Mouse (Mus musculus): ENCODE measurements around the gene Ifnar2. TPM values are rescaled to one million over a fixed set of nuclear protein-coding genes. Genes with fewer than 3 reads are reported as not detected.
A peak's percentile ranks its signal among the peaks of the same experiment; 100 is the strongest.
"Not testable (repeated sequence)": the region's sequence is repeated elsewhere in the genome, so short reads cannot be mapped to it uniquely, and the experiment has no call there.

Gene Ifnar2
- polyA plus RNA-seq, 1 experiment from 2014 or later = 54.1 TPM

DNA sequence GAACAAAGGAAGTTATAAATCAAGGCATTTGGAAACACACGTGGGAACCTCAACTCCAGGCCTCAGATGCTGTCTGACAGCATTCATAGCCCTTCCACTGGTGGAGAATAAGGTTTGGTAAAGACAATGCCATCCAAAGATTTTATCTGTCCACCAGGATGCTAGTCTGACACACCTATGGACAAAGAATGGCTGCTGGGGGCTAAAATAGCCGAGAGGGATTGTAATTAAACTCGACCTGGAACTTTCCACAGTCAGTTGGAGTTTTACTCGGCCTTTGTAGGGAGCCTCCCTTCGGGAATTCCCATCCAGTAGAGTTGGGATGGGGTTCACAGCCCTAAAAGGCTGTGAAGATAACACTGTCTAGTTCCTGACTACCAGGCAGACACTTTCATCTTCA is 54.9 kb downstream of the Ifnar2 start:
- Histone ChIP-seq H3K27me3 (ENCODE audit: insufficient read depth, low read length) (no peaks in the 10 kb centered on the region), H3K4me3 (ENCODE audit: low read depth, low read length) (no peak overlapping the region), H3K4me1 (ENCODE audit: insufficient read depth) (no peaks in the 10 kb centered on the region), H3K9ac (no peak overlapping the region), H3K9me3 (ENCODE audit: low read depth, low read length) (no peaks in the 10 kb centered on the region), H3K27ac (ENCODE audit: low read depth) (no peak overlapping the region), H3K4me2 (no peak overlapping the region), H3K36me3 (ENCODE audit: insufficient read depth) (peaks cover 32% of the 10 kb centered on the region)
- WGBS = 65% methylated on average over 5 of the region's 5 CpGs
- DNase-seq = no peak
- no peak for TF ChIP-seq CTCF (IDR thresholded peaks at IDR 0.05; ENCODE audit: low read depth)
- ATAC-seq (ENCODE audit: insufficient read depth) = no peak

DNA sequence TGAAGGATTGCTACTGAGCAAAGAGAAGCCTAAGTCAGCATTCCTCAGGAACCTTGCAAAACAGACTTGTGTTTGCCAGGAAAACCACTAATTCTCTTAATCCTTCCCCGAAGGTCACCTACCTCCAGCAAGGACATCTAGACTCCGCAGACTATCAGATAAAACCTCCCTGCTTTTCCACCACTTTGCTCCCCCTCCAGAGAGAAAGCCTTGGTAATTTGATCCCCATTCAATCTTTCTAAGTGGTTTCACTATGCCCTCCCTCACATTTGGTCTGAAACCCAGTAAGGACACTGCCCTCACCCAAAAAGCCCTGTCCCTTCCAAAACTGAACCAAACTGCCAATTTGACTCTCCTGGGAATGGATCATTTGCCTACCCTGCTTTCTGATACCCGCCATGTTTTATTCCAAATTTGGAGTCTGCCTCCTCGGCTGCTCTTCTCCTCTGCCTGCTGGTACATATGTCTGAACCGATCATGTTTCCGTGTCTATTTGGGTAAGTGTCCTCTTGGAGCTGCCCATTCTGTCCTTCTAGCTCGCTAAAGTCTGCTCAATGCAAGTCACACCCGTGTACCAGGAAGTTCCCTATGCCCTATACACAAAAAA is 55.8 kb downstream of the Ifnar2 start:
- DNase-seq = no peak
- Histone ChIP-seq H3K4me2 (no peak overlapping the region), H3K36me3 (ENCODE audit: insufficient read depth) (peaks cover 25% of the 10 kb centered on the region), H3K27me3 (ENCODE audit: insufficient read depth, low read length) (no peaks in the 10 kb centered on the region), H3K27ac (ENCODE audit: low read depth) (no peak overlapping the region), H3K4me1 (ENCODE audit: insufficient read depth) (no peaks in the 10 kb centered on the region), H3K9me3 (ENCODE audit: low read depth, low read length) (no peaks in the 10 kb centered on the region), H3K9ac (no peak overlapping the region), H3K4me3 (ENCODE audit: low read depth, low read length) (no peak overlapping the region)
- no peak for TF ChIP-seq CTCF (IDR thresholded peaks at IDR 0.05; ENCODE audit: low read depth)
- WGBS = 59% methylated on average over 8 of the region's 8 CpGs
- no peak for ATAC-seq (ENCODE audit: insufficient read depth)

DNA sequence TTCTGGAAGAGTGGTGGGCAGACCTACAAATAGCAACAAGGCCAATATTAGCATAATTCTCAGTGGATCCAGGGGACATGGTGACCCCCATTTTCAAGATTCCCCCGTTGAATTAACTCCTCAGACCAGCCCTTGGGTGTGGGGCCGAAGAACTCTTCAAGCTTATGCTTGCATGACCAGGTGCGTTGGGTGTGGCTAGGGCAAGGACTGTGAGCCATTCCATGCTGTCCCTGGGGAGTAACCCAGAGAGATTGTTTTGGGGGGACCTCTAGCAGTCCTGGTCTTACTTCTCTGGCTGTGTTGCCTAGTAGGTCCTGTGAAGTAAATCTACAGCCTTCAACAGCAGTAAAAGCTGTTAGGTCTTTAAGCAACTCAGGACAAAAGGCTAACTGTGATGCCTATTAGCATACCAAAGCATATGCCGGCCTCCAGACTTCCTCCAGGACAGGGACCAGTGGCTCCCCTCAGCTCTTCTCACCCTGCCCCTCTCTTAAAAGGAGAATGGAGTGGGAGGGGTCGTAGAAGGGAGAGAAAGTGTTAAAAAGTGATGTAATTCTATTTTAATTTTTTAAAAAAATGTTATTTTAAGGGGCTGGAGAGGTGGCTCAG is 60.2 kb downstream of the Ifnar2 start:
- DNase-seq (no peak), ATAC-seq (ENCODE audit: insufficient read depth) (no peak)
- no peaks in the 10 kb centered on the region for H3K27me3 ChIP-seq (ENCODE audit: insufficient read depth, low read length)
- H3K4me1 ChIP-seq (ENCODE audit: insufficient read depth) = no peaks in the 10 kb centered on the region
- no peak overlapping the region for H3K4me2 ChIP-seq
- H3K27ac ChIP-seq (ENCODE audit: low read depth) = no peak overlapping the region
- H3K9me3 ChIP-seq (ENCODE audit: low read depth, low read length) = no peaks in the 10 kb centered on the region
- WGBS = 44% methylated on average over 5 of the region's 5 CpGs
- H3K36me3 ChIP-seq (ENCODE audit: insufficient read depth) = no peaks in the 10 kb centered on the region
- H3K4me3 ChIP-seq (ENCODE audit: low read depth, low read length) = no peak overlapping the region
- TF ChIP-seq CTCF (IDR thresholded peaks at IDR 0.05; ENCODE audit: low read depth) = no peak
- no peak overlapping the region for H3K9ac ChIP-seq

DNA sequence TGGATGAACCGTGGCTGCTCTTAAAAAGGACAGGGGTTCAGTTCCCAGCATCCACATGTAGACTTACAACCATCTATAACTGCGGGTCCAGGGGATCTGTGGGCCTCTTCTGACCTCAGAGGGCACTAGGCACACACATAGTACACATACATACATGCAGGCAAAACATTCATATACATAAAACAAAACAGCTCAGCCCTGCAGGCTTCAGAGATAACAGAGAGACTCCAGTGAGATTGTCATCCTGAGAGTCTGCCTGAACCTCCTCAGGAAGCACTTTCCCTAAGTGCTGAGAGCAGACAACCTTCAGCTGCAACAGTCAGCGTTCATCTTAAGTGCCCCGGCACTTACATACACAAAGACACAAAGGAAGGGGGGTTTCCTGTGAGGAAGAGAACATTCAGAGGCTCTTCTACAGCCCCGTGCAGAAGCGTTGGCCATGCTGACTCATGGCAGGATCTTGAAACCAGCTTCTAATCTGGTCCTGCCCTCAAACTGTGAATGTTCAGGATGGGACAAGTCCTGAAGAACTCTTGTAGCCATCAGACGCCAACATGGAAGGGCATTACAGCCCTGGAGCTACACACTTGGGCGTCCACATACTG is 60.8 kb downstream of the Ifnar2 start:
- DNase-seq (peak; percentile 30), ATAC-seq (ENCODE audit: insufficient read depth) (no peak; the same call in 1 of the 2 replicates)
- no peaks in the 10 kb centered on the region for H3K27me3 ChIP-seq (ENCODE audit: insufficient read depth, low read length)
- no peak overlapping the region for H3K4me2 ChIP-seq
- H3K36me3 ChIP-seq (ENCODE audit: insufficient read depth) = no peaks in the 10 kb centered on the region
- H3K9me3 ChIP-seq (ENCODE audit: low read depth, low read length) = no peaks in the 10 kb centered on the region
- no peaks in the 10 kb centered on the region for H3K4me1 ChIP-seq (ENCODE audit: insufficient read depth)
- H3K4me3 ChIP-seq (ENCODE audit: low read depth, low read length) = no peak overlapping the region
- WGBS = 38% methylated on average over 8 of the region's 8 CpGs
- H3K9ac ChIP-seq = no peak overlapping the region
- H3K27ac ChIP-seq (ENCODE audit: low read depth) = no peak overlapping the region
- TF ChIP-seq CTCF (IDR thresholded peaks at IDR 0.05; ENCODE audit: low read depth) = no peak

DNA sequence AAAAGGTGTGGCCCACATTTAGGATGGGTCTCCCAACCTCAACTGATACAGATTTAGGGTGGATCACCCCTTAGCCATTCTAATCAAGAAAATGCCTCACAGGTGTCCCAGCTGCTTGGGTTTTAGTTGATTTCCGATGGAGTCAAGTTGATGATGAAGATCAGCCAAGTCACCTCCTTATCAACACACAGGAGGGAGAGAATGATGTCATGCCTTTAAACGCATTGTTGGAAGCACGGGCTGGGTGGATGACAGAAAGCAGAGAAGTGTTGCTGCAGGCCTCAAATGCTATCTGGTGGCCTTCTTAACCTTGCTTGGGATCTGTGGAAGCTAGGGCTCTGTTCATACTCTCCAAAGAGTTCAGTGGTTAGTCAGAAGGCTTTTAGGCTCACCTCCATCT is 61.5 kb downstream of the Ifnar2 start:
- Histone ChIP-seq H3K36me3 (ENCODE audit: insufficient read depth) (no peaks in the 10 kb centered on the region), H3K27me3 (ENCODE audit: insufficient read depth, low read length) (no peaks in the 10 kb centered on the region), H3K4me1 (ENCODE audit: insufficient read depth) (no peaks in the 10 kb centered on the region), H3K9me3 (ENCODE audit: low read depth, low read length) (no peaks in the 10 kb centered on the region), H3K27ac (ENCODE audit: low read depth) (no peak overlapping the region), H3K9ac (no peak overlapping the region), H3K4me2 (no peak overlapping the region), H3K4me3 (ENCODE audit: low read depth, low read length) (no peak overlapping the region)
- no peak for ATAC-seq (ENCODE audit: insufficient read depth)
- DNase-seq = no peak
- no peak for TF ChIP-seq CTCF (IDR thresholded peaks at IDR 0.05; ENCODE audit: low read depth)
- 78% methylated on average over 3 of the region's 3 CpGs for WGBS

DNA sequence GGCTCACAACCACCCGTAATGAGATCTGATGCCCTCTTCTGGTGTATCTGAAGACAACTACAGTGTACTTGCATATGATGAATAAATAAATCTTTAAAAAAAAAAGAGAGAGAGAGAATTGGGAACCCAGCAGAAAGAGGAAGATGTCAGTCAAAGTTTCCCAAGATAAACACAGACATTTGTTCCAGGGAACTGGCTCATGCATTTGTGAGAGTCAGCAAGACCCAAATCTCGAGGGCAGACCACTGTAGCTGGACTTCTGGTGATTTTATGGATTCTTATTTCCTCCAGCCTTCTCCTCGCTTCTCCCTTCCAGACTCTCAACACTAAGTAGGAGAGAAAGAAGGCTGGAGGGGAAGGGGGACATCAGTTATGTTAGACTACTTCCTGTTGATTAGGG is 65.5 kb downstream of the Ifnar2 start:
- H3K4me2 ChIP-seq = no peak overlapping the region
- H3K4me1 ChIP-seq (ENCODE audit: insufficient read depth) = no peaks in the 10 kb centered on the region
- TF ChIP-seq CTCF (IDR thresholded peaks at IDR 0.05; ENCODE audit: low read depth) = no peak
- H3K9me3 ChIP-seq (ENCODE audit: low read depth, low read length) = no peaks in the 10 kb centered on the region
- no peak overlapping the region for H3K4me3 ChIP-seq (ENCODE audit: low read depth, low read length)
- H3K36me3 ChIP-seq (ENCODE audit: insufficient read depth) = no peaks in the 10 kb centered on the region
- DNase-seq (no peak), ATAC-seq (ENCODE audit: insufficient read depth) (no peak)
- H3K9ac ChIP-seq = no peak overlapping the region
- H3K27ac ChIP-seq (ENCODE audit: low read depth) = no peak overlapping the region
- WGBS = 63% methylated on average over 3 of the region's 3 CpGs
- no peaks in the 10 kb centered on the region for H3K27me3 ChIP-seq (ENCODE audit: insufficient read depth, low read length)

DNA sequence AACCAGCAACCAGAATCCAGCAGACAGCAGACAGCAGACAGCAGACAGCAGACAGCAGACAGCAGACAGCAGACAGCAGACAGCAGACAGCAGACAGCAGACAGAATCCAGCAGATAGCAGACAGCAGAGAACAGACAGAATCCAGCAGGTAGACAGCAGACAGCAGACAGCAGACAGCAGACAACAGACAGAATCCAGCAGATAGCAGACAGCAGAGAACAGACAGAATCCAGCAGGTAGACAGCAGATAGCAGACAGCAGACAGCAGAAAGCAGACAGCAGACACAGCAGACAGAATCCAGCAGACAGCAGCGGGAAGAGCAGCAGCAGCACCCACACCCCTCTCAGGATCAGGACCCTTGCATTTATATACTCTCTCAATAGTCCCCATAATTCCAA is 66.0 kb downstream of the Ifnar2 start:
- H3K4me1 ChIP-seq (ENCODE audit: insufficient read depth); H3K27me3 ChIP-seq (ENCODE audit: insufficient read depth, low read length); H3K4me3 ChIP-seq (ENCODE audit: low read depth, low read length); H3K9ac ChIP-seq; H3K9me3 ChIP-seq (ENCODE audit: low read depth, low read length); DNase-seq; H3K36me3 ChIP-seq (ENCODE audit: insufficient read depth); H3K4me2 ChIP-seq; H3K27ac ChIP-seq (ENCODE audit: low read depth); ATAC-seq (ENCODE audit: insufficient read depth): not testable (repeated sequence)
- WGBS = 86% methylated on average over 1 of the region's 1 CpGs
